Mouse (Mus musculus) kidney, postnatal 14 days (tissue): ENCODE data around the gene Igfbp4.
A peak's percentile ranks its signal among the peaks of the same experiment; 100 is the strongest.

Experiments used
- DNase-seq: peaks from one replicate; pipeline ENCODE4 v3.0.0; 2022; ENCODE audit warnings: mixed read lengths

Igfbp4 gene

DNA sequence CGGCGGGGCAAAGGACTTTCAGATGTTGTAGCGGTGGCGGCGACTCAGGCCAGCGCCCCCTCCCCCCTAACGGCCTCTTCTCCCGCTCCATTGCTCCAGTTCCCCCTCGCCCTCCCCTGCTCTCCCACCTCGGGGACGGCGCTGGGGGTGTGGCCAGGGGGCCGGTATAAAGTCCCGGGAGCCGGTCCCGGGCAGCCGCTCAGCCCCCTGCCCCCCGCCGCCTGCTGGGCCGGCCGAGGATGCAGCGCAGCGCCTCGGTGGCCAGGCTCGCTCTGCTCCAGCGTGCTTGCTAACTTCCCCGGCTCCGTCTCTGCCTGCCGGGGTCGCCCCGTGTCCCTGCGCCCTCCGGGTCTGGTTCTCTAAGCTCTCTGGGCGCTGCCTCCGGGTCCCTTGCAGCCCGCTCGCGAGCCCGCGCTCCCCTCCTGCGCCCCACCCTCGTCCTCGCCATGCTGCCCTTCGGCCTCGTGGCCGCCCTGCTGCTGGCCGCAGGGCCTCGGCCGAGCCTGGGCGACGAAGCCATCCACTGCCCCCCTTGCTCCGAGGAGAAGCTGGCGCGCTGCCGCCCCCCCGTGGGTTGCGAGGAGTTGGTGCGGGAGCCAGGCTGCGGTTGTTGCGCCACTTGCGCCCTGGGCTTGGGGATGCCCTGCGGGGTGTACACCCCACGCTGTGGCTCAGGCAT lies at the start of gene Igfbp4:
TSS of gene Igfbp4 (plus strand) at position 194 of the 679 bp plus-strand sequence.
- DNase-seq = peak; percentile 89

GRCm38 (mm10) chr11:98995987-98996386 lies 45.1 kb upstream of the Igfbp4 start:
- no peak for DNase-seq

GRCm38 (mm10) chr11:98997659-98998058 lies 43.4 kb upstream of the Igfbp4 start:
- no peak for DNase-seq

GRCm38 (mm10) chr11:98998776-98999175 lies 42.3 kb upstream of the Igfbp4 start:
- DNase-seq = no peak

DNA sequence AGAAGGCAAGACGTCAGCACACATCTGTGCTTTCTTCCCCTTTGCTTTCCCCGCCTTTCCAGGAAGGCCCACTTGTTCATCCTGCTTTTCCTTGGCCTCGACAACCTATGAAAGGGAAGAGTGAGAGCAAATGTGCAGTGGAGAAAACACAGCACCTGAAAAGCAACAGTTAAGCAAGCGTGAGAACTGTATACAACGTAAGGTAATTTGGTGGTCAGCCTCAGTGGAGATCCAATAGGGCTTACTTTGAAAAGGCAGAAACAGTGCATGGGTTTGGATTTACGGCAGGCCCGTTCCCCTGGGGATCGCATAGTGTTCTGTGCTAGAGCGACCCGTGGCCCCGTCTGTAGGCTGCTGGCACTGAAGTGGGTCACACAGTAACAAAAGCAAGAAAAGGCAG lies 41.8 kb upstream of the Igfbp4 start:
- no peak for DNase-seq

DNA sequence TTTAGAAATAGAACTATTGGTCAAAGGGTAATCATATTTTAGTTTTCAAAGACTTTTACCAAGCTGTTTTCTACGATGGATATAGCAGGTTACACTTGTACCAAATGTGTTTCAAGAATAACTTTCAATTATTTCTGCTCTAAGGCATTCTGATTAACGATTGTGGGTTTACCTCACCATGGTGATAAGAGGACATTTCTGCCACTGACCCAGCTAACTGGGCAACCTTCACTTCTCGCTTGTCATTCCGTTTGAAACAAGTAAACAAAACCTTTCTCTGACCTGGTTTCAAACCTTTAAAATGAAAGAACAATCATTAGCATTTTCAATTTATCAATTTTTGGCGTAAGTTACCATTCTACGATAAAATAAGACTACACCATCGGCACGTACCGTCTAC lies 34.3 kb upstream of the Igfbp4 start:
- no peak for DNase-seq

DNA sequence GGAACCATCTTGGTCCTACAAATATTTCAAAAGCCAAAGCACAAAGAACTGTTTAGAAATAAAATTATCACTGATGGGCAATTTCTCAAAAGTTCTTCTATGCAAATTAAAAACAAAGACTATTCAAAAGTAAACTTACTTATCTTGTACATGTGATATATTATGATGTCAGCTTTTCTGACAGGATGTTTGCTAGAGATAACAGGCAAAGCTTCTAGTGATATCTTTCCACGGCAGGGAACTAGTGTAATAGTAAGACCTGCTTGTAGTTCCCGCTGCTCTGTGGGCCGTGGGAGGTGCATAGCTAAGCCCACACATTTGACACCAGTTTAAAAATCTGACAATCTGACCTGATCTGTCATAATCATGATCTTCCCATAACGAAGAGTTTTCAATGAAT lies 30.9 kb upstream of the Igfbp4 start:
- DNase-seq = no peak

DNA sequence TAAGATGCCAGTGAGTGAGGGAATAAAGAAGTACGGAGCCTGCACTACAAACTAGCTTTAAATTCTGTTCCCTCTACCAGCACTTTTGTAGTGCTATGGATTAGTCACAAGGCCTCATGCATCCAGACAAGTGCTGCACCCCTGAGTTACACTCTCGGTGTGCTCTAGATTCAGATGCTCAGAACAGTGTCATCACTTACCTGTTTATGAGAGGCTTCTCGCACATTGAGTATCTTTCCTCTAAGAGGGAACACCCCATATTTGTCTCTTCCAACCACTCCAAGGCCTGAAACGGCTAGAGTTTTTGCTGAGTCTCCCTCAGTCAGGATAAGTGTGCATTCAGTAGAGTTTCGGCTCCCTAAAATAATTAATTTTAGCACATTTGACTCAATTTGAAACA lies 30.3 kb upstream of the Igfbp4 start:
- DNase-seq = no peak

DNA sequence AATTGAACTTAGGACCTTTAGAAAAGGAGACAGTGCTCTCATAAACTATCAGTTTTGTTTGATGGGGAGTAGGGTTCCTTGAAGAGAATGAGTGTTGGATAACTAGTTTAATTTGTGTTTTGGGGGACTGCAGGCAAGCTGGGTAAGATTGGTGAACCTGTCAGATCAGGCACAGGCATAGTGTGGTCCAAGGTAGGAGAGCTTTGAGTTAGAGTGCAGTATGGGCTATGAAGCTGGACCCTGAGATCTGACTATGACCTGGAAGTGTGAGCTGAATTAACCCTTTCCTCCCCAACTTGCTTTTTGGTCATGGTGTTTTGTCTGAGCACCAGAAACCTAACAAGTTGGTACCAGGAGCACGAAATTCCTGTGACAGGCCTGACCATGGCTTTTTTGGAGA lies 27.2 kb upstream of the Igfbp4 start:
- DNase-seq = no peak

GRCm38 (mm10) chr11:99019844-99020243 lies 21.2 kb upstream of the Igfbp4 start:
- no peak for DNase-seq

GRCm38 (mm10) chr11:99022384-99022933 lies 18.6 kb upstream of the Igfbp4 start:
- no peak for DNase-seq

DNA sequence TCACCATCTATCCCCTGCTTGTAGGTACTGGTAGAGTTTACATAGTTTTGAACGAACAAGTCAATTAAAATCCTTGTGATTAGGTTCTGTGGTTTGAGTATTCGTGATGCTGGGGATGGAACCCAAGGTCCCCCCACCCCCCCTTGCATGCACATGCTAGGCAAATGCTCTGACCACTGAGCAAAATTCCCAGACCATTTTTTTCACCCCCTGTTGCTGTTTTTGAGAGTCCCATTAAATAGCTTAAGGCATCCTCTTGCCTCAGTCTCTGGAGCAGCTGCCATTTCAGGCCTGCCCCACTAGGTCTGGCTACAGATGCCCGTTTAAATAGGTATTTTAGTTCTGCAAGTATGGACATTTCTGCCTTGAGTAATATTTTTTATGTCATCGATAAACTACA lies 17.9 kb upstream of the Igfbp4 start:
- no peak for DNase-seq

DNA sequence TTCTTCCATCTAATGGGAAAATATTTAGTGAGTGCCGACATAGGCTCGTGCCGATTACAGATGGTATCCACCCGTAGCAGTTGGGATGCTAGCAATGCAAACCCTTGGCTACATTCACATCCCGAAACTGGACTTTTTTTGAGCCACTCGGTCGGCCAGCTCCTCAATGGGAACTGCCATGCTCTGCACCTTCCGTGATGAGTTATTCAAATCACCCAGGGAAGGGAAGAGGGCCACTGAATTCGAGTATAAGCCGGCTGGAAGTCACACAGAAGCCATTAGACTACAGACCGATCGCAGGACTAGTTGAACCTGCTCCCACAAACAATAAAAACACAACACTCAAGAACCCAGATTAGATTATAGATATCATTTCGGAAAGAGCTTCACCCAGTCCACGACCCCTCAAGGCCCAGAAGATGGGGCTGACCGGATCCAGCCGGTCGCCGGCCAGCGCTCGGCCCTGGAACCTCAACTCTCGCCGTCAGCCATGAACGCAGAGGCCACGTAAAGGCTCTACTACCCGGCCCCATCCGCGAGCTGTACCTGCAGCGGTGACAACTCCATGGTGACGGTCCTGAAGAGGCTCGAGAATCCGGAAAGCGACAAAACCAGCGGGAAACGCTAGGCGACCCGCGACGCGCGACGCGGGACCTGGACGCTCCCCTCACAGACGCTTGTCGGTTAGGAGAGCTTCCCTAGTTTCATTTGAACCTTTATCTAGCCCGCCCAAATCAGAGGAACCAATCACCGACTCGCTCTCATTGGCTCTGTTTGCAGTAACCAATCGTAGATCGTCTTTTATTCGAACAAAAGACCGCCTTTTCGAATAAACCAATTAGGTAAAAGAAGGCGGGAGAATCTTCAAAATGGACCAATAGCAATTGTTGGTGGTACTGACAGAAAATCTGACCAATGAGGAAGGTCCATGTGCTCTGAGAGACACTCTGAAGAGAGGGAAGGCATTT lies 17.3 kb upstream of the Igfbp4 start, which contains the start of gene Top2a:
TSS of gene Top2a (minus strand) at position 690 of the 968 bp plus-strand sequence.
- DNase-seq = peak; percentile 96

DNA sequence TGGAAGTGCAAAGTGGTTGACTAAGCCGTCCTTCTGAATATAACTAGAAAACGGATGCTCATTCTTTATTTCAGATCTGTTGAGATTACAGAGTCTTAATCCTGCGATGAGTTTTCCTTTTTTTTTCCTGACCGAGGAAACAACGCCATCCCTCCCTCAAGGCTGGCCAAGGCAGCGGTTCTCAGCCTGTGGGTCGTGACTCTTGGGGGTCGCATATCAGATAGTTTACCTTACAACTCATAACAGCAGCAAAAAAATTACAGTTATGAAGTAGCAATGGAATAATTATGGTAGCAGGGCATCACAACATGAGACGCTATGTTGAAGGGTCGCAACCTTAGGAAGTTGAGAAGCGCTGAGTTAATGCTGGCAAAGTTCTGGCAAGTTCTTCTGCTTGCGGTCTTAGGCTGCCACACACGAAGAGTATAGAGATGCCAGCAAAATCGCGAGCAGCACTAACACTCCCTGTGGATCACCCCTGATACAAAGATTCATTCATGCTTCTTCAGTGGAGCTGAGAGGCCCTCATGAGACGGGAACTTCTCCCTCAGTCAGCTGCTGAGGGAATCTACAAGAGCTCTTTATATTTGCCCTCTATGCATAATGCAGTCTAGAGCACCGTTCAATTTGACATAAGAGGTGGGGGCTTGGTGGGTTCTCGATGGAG lies 16.4 kb upstream of the Igfbp4 start:
- DNase-seq = no peak

DNA sequence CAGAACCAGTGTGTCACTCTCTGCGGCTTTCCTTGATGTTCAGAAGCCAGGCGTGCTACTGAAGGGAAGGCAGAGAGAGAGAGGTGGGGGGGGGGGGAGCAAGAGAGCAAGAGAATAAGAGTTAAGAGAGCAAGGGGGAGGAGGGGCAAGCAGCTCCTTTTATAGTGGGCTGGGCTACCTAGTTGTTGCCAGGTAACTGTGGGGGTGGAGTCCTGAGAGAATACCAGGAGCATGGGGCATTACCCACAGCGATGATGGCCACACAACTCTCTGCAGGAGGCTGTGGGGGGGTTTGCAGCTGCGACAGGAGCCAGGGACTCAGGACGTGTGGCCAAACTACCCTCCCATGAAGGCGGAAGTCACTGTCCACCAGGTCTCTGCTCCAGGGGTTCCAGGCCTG lies 15.2 kb upstream of the Igfbp4 start:
- no peak for DNase-seq

DNA sequence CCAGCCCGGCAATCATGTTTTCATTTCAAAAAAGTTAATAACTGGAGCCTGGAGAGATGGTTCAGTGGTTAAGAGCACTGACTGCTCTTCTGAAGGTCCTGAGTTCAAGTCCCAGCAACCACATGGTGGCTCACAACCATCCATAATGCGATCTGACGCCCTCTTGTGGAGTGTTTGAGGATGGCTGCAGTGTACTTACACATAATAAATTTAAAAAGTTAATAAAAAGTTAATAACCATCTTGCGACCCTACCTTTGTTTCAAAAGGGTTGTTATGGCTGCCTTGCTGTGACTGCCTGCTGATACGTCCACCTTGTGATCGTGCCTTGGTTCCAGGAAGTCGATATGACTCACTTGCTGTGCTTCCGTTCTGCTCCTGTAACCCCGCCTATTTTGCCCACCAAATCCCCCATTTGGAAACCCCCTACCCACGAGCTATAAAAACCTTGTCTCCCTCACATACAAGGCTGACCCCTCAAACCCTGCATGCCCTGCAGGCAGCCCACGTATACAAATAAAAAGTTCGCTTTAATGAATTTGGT lies 14.1 kb upstream of the Igfbp4 start:
- no peak for DNase-seq

DNA sequence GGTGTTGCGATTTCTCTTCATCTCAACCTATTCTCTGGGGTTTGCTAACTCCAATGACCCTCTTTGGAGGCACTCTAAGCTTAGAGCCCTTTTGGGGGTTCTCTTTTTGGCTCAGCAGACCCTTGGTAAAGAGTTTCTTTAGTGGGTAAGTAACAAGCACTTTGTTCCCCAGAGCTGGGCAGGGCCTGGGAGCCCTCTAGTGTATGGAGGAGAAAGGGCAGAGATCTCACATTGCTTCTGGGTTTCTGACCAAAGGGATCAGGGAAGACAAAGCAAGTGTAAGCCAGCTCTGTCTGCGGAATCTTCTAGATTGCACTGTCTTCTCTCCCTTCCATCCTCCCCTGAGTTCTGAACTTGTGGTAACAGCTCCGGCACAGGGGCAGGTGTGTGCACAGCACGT lies 5.7 kb upstream of the Igfbp4 start:
- DNase-seq = no peak

DNA sequence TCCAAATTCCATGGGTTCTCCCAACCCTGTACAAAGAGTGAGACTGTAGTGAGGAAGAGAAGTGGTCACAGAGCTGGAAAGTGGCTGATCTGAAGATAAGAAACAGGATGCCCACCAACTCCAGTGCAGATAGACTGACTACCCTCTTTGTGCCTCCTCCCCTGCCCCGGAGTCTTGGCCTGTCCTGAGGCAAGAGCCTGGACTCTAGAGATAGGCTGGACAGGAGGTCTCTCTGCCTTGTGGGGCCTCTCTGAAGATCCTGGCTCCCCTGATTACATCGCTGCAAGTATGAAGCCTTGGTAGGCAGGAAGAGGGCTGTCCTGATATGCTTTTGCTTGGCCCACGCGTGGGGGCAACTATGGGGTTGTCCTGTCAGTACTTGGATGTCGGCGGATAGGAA lies 4.8 kb upstream of the Igfbp4 start:
- DNase-seq = no peak

DNA sequence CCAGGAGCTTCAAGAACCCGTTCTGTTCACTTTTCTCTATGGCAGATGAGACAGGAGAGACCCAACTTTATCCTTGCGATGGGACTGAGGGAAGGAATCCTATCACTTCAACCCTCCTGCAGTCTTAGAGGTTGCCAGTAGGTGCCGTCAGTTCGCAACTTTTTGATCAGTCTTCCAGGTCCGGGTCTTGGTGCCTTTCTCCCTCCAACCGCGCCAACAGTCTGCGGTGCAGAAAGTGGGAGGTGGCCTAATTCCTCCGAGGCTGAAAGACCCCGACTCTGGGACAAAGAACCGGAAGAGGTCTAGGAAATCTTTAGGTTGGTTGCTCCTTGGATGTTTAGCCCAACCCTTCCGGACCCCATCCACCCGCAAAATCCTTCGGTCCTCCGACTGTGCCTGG lies 1.3 kb upstream of the Igfbp4 start:
- DNase-seq = peak; percentile 90

DNA sequence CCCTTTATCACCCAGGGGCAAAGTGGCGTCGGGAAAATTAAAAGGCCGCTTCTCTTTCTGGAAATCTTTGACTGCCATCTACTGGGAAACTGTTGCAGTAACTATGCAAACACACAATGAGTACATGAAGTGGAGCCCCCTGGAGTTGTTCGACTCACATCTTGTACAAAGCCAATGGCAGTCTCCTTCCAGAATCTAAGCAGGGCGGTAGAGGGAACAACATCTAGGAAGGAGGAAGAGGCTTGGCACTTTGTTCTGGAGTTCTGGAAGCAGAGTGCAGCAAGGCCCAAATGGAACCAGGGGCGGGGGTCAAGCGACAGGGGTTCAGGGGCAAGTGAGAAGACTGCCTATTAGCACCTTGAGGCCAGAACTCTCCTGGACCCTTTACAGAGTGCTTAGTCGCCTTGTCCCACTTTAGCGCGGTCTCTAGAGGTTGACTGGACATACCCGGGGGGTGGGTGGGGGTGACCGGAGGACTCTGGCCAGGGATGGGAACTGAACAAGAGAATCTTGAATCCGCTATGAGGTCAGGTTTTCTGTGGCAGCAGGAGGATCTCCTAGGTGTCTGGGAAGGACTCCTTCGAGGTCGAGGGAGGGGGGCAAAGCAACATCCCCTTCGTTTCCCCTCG lies 584 bp upstream of the Igfbp4 start:
- peak; percentile 64 for DNase-seq

GRCm38 (mm10) chr11:99041841-99042780 lies 1.1 kb downstream of the Igfbp4 start:
- no peak for DNase-seq
